Mouse (Mus musculus): Measurements from ENCODE around the gene Ube2j2. TPM values are rescaled to one million over a fixed set of nuclear protein-coding genes. Genes with fewer than 3 reads are reported as not detected.

Gene Ube2j2
- polyA plus RNA-seq, 1 experiment from 2014 or later = 67.0 TPM

GRCm38 (mm10) chr4:155991908-155992230 lies 48.2 kb downstream of the Ube2j2 start:
- peak overlapping the region; percentile 68; the same call in 1 of the 2 replicates for H3K9ac ChIP-seq (replicated peaks; ENCODE audit: low read depth)
- TF ChIP-seq EP300 (IDR thresholded peaks at IDR 0.05) (no peak), CTCF (IDR thresholded peaks at IDR 0.05) (no peak)
- H3K9me3 ChIP-seq (ENCODE audit: low read length) = no peaks in the 10 kb centered on the region
- H3K27ac ChIP-seq (ENCODE audit: low read length) = peak overlapping the region; percentile 94
- H3K27me3 ChIP-seq (replicated peaks; ENCODE audit: insufficient read depth, low read length) = no peaks in the 10 kb centered on the region
- ATAC-seq (no peak; the same call in 1 of the 2 replicates), DNase-seq (ENCODE audit: low spot score) (no peak)
- H3K4me3 ChIP-seq (ENCODE audit: low read depth, low read length) = peak overlapping the region; percentile 59
- peak overlapping the region; percentile 96 for H3K4me2 ChIP-seq (replicated peaks; ENCODE audit: low read depth, low read length)
- H3K4me1 ChIP-seq (ENCODE audit: insufficient read depth, low read depth, low read length) = peaks cover 15% of the 10 kb centered on the region; the same call in 1 of the 2 replicates
- WGBS = 23% methylated on average over 37 of the region's 37 CpGs
- peaks cover 3% of the 10 kb centered on the region; the same call in 1 of the 2 replicates for H3K36me3 ChIP-seq (ENCODE audit: insufficient read depth, low read length)

GRCm38 (mm10) chr4:155992241-155992905 lies 48.7 kb downstream of the Ube2j2 start, which contains the start of the genes B3galt6 and Sdf4:
Gene B3galt6 (minus strand): TSS chr4:155992649.
Gene Sdf4 (plus strand): TSS chr4:155992872.
- TF ChIP-seq EP300 (IDR thresholded peaks at IDR 0.05) = no peak
- peak; percentile 91 for TF ChIP-seq CTCF (IDR thresholded peaks at IDR 0.05)
- peak within 1 kb of the TSS; percentile 94 for H3K27ac ChIP-seq (ENCODE audit: low read length)
- peaks cover 15% of the 10 kb centered on the region; the same call in 1 of the 2 replicates for H3K4me1 ChIP-seq (ENCODE audit: insufficient read depth, low read depth, low read length)
- WGBS = 2% methylated on average over 91 of the region's 99 CpGs
- no peaks in the 10 kb centered on the region for H3K27me3 ChIP-seq (replicated peaks; ENCODE audit: insufficient read depth, low read length)
- H3K9me3 ChIP-seq (ENCODE audit: low read length) = no peaks in the 10 kb centered on the region
- peak within 1 kb of the TSS; percentile 96 for H3K4me2 ChIP-seq (replicated peaks; ENCODE audit: low read depth, low read length)
- H3K36me3 ChIP-seq (ENCODE audit: insufficient read depth, low read length) = peaks cover 3% of the 10 kb centered on the region; the same call in 1 of the 2 replicates
- peak within 1 kb of the TSS; percentile 80 for H3K9ac ChIP-seq (replicated peaks; ENCODE audit: low read depth)
- H3K4me3 ChIP-seq (ENCODE audit: low read depth, low read length) = peak within 1 kb of the TSS; percentile 93
- ATAC-seq (peak; percentile 91), DNase-seq (ENCODE audit: low spot score) (peak; percentile 95)

GRCm38 (mm10) chr4:155992906-155993547 lies 49.4 kb downstream of the Ube2j2 start:
- Histone ChIP-seq H3K9me3 (ENCODE audit: low read length) (no peaks in the 10 kb centered on the region), H3K9ac (replicated peaks; ENCODE audit: low read depth) (peak overlapping the region; percentile 80), H3K4me1 (ENCODE audit: insufficient read depth, low read depth, low read length) (peaks cover 15% of the 10 kb centered on the region; the same call in 1 of the 2 replicates), H3K36me3 (ENCODE audit: insufficient read depth, low read length) (peaks cover 3% of the 10 kb centered on the region; the same call in 1 of the 2 replicates), H3K27ac (ENCODE audit: low read length) (peak overlapping the region; percentile 94), H3K4me2 (replicated peaks; ENCODE audit: low read depth, low read length) (peak overlapping the region; percentile 70), H3K4me3 (ENCODE audit: low read depth, low read length) (peak overlapping the region; percentile 93), H3K27me3 (replicated peaks; ENCODE audit: insufficient read depth, low read length) (no peaks in the 10 kb centered on the region)
- DNase-seq (ENCODE audit: low spot score) (peak; percentile 97), ATAC-seq (peak; percentile 86)
- under 1% methylated on average over 70 of the region's 70 CpGs for WGBS
- TF ChIP-seq EP300 (IDR thresholded peaks at IDR 0.05) (no peak), CTCF (IDR thresholded peaks at IDR 0.05) (peak; percentile 43; the same call in 1 of the 2 replicates)

- no peaks in the 10 kb centered on the region for H3K27me3 ChIP-seq (replicated peaks; ENCODE audit: insufficient read depth, low read length)
- peaks cover 3% of the 10 kb centered on the region; the same call in 1 of the 2 replicates for H3K36me3 ChIP-seq (ENCODE audit: insufficient read depth, low read length)
- H3K27ac ChIP-seq (ENCODE audit: low read length) = peak overlapping the region; percentile 94
- H3K4me3 ChIP-seq (ENCODE audit: low read depth, low read length) = peak overlapping the region; percentile 93
- DNase-seq (ENCODE audit: low spot score) = no peak
- peak overlapping the region; percentile 80 for H3K9ac ChIP-seq (replicated peaks; ENCODE audit: low read depth)
- H3K4me1 ChIP-seq (ENCODE audit: insufficient read depth, low read depth, low read length) = peaks cover 15% of the 10 kb centered on the region; the same call in 1 of the 2 replicates
- 4% methylated on average over 15 of the region's 15 CpGs for WGBS
- ATAC-seq = no peak
- no peak for TF ChIP-seq CTCF (IDR thresholded peaks at IDR 0.05)
- TF ChIP-seq EP300 (IDR thresholded peaks at IDR 0.05) = no peak
- H3K9me3 ChIP-seq (ENCODE audit: low read length) = no peaks in the 10 kb centered on the region
- peak overlapping the region; percentile 70 for H3K4me2 ChIP-seq (replicated peaks; ENCODE audit: low read depth, low read length)
Measured at GRCm38 (mm10) chr4:155993606-155994005, 50.0 kb downstream of the Ube2j2 start.

GRCm38 (mm10) chr4:156004109-156004508 lies 60.5 kb downstream of the Ube2j2 start:
- ATAC-seq = no peak
- DNase-seq (ENCODE audit: low spot score) = no peak
- Histone ChIP-seq H3K36me3 (ENCODE audit: insufficient read depth, low read length) (peaks cover 57% of the 10 kb centered on the region), H3K4me2 (replicated peaks; ENCODE audit: low read depth, low read length) (no peak overlapping the region), H3K27me3 (replicated peaks; ENCODE audit: insufficient read depth, low read length) (no peaks in the 10 kb centered on the region), H3K4me3 (ENCODE audit: low read depth, low read length) (no peak overlapping the region), H3K9me3 (ENCODE audit: low read length) (no peaks in the 10 kb centered on the region), H3K9ac (replicated peaks; ENCODE audit: low read depth) (no peak overlapping the region), H3K27ac (ENCODE audit: low read length) (no peak overlapping the region), H3K4me1 (ENCODE audit: insufficient read depth, low read depth, low read length) (no peaks in the 10 kb centered on the region)
- TF ChIP-seq CTCF (IDR thresholded peaks at IDR 0.05) (no peak), EP300 (IDR thresholded peaks at IDR 0.05) (no peak)
- WGBS = 92% methylated on average over 3 of the region's 3 CpGs

GRCm38 (mm10) chr4:156008369-156008768 lies 64.7 kb downstream of the Ube2j2 start:
- Histone ChIP-seq H3K4me3 (ENCODE audit: low read depth, low read length) (no peak overlapping the region), H3K9me3 (ENCODE audit: low read length) (no peaks in the 10 kb centered on the region), H3K27me3 (replicated peaks; ENCODE audit: insufficient read depth, low read length) (no peaks in the 10 kb centered on the region), H3K36me3 (ENCODE audit: insufficient read depth, low read length) (peaks cover 45% of the 10 kb centered on the region), H3K9ac (replicated peaks; ENCODE audit: low read depth) (no peak overlapping the region), H3K4me1 (ENCODE audit: insufficient read depth, low read depth, low read length) (no peaks in the 10 kb centered on the region), H3K27ac (ENCODE audit: low read length) (no peak overlapping the region), H3K4me2 (replicated peaks; ENCODE audit: low read depth, low read length) (no peak overlapping the region)
- TF ChIP-seq CTCF (IDR thresholded peaks at IDR 0.05) = no peak
- DNase-seq (ENCODE audit: low spot score) (no peak), ATAC-seq (no peak)
- 89% methylated on average over 4 of the region's 4 CpGs for WGBS

Small RNAs within 50 kb of the gene (microRNA-seq; reads per million reads assigned to microRNA genes)
- gene Gm22991 = not detected

Other genes starting within 250 kb of the Ube2j2 start
- 3.3 and 3.6 TPM in 2 replicates for gene Fndc10, start 249.5 kb upstream of the Ube2j2 start, polyA plus RNA-seq (2015; fragmentation: Nextera tagmentation; extraction: Ambion mirVana)
- gene Ssu72, start 239.0 kb upstream of the Ube2j2 start, polyA plus RNA-seq (2015; fragmentation: Nextera tagmentation; extraction: Ambion mirVana) = 166 and 178 TPM in 2 replicates
- 0.58 and 0.63 TPM in 2 replicates for gene Tmem240, start 209.0 kb upstream of the Ube2j2 start, polyA plus RNA-seq (2015; fragmentation: Nextera tagmentation; extraction: Ambion mirVana)
- 26.1 and 28.5 TPM in 2 replicates for gene Atad3a, start 182.7 kb upstream of the Ube2j2 start, polyA plus RNA-seq (2015; fragmentation: Nextera tagmentation; extraction: Ambion mirVana)
- gene Vwa1, start 169.1 kb upstream of the Ube2j2 start, polyA plus RNA-seq (2015; fragmentation: Nextera tagmentation; extraction: Ambion mirVana) = 6.5 and 7.0 TPM in 2 replicates
- gene Tmem88b, start 158.0 kb upstream of the Ube2j2 start, polyA plus RNA-seq (2015; fragmentation: Nextera tagmentation; extraction: Ambion mirVana) = 0.13 and 0.31 TPM in 2 replicates
- 6.0 and 6.6 TPM in 2 replicates for gene Ankrd65, start 153.4 kb upstream of the Ube2j2 start, polyA plus RNA-seq (2015; fragmentation: Nextera tagmentation; extraction: Ambion mirVana)
- gene Mrpl20, start 141.0 kb upstream of the Ube2j2 start, polyA plus RNA-seq (2015; fragmentation: Nextera tagmentation; extraction: Ambion mirVana) = 164 and 186 TPM in 2 replicates
- 110 and 122 TPM in 2 replicates for gene Ccnl2, start 131.3 kb upstream of the Ube2j2 start, polyA plus RNA-seq (2015; fragmentation: Nextera tagmentation; extraction: Ambion mirVana)
- gene Aurkaip1, start 112.6 kb upstream of the Ube2j2 start, polyA plus RNA-seq (2015; fragmentation: Nextera tagmentation; extraction: Ambion mirVana) = 117 and 128 TPM in 2 replicates
- gene Mxra8, start 104.2 kb upstream of the Ube2j2 start, polyA plus RNA-seq (2015; fragmentation: Nextera tagmentation; extraction: Ambion mirVana) = 321 and 330 TPM in 2 replicates
- gene Dvl1, start 96.4 kb upstream of the Ube2j2 start, polyA plus RNA-seq (2015; fragmentation: Nextera tagmentation; extraction: Ambion mirVana) = 9.1 and 11.9 TPM in 2 replicates
- gene Tas1r3, start 80.5 kb upstream of the Ube2j2 start, polyA plus RNA-seq (2015; fragmentation: Nextera tagmentation; extraction: Ambion mirVana) = 0.19 and 0.25 TPM in 2 replicates
- 10.8 and 13.8 TPM in 2 replicates for gene Cptp, start 74.4 kb upstream of the Ube2j2 start, polyA plus RNA-seq (2015; fragmentation: Nextera tagmentation; extraction: Ambion mirVana)
- gene Ints11, start 74.3 kb upstream of the Ube2j2 start, polyA plus RNA-seq (2015; fragmentation: Nextera tagmentation; extraction: Ambion mirVana) = 31.7 and 34.8 TPM in 2 replicates
- 29.3 and 29.9 TPM in 2 replicates for gene Pusl1, start 52.0 kb upstream of the Ube2j2 start, polyA plus RNA-seq (2015; fragmentation: Nextera tagmentation; extraction: Ambion mirVana)
- gene Acap3, start 52.0 kb upstream of the Ube2j2 start, polyA plus RNA-seq (2015; fragmentation: Nextera tagmentation; extraction: Ambion mirVana) = 12.7 and 13.4 TPM in 2 replicates
- gene C1qtnf12, start 18.5 kb downstream of the Ube2j2 start, polyA plus RNA-seq (2015; fragmentation: Nextera tagmentation; extraction: Ambion mirVana) = 30.6 and 36.2 TPM in 2 replicates
- 6.8 TPM in 2 replicates for gene B3galt6, start 48.8 kb downstream of the Ube2j2 start, polyA plus RNA-seq (2015; fragmentation: Nextera tagmentation; extraction: Ambion mirVana)
- gene Sdf4, start 49.0 kb downstream of the Ube2j2 start, polyA plus RNA-seq (2015; fragmentation: Nextera tagmentation; extraction: Ambion mirVana) = 155 and 166 TPM in 2 replicates
- gene Tnfrsf4, start 70.0 kb downstream of the Ube2j2 start, polyA plus RNA-seq (2015; fragmentation: Nextera tagmentation; extraction: Ambion mirVana) = 4.9 and 5.2 TPM in 2 replicates
- 1.6 and 1.9 TPM in 2 replicates for gene Tnfrsf18, start 82.3 kb downstream of the Ube2j2 start, polyA plus RNA-seq (2015; fragmentation: Nextera tagmentation; extraction: Ambion mirVana)
- gene Ttll10, start 115.6 kb downstream of the Ube2j2 start, polyA plus RNA-seq (2015; fragmentation: Nextera tagmentation; extraction: Ambion mirVana) = 2.1 and 2.5 TPM in 2 replicates
- gene 9430015G10Rik, start 166.2 kb downstream of the Ube2j2 start, polyA plus RNA-seq (2015; fragmentation: Nextera tagmentation; extraction: Ambion mirVana) = 5.9 and 6.8 TPM in 2 replicates
- gene Rnf223, start 186.7 kb downstream of the Ube2j2 start, polyA plus RNA-seq (2015; fragmentation: Nextera tagmentation; extraction: Ambion mirVana) = 0.07 TPM in 1 of 2 replicates, not detected in the other

Data from lung, postnatal 0 days (tissue).